Mouse (Mus musculus): ENCODE data around the gene Bace2. TPM values are rescaled to one million over a fixed set of nuclear protein-coding genes. Genes with fewer than 3 reads are reported as not detected.
A peak's percentile ranks its signal among the peaks of the same experiment; 100 is the strongest.

Gene Bace2
- polyA plus RNA-seq, 1 experiment = 0.66 TPM

GRCm38 (mm10) chr16:97321576-97321975, 35.0 kb upstream of the Bace2 start:
- Histone ChIP-seq H3K79me2 (ENCODE audit: control insufficient read depth, insufficient read depth) (no peaks in the 10 kb centered on the region), H3ac (ENCODE audit: control insufficient read depth, insufficient read length, low read depth) (no peak overlapping the region), H3K79me3 (ENCODE audit: low read depth) (no peaks in the 10 kb centered on the region), H3K27me3 (ENCODE audit: control insufficient read depth, insufficient read depth, insufficient read length) (no peaks in the 10 kb centered on the region), H3K4me3 (ENCODE audit: insufficient read depth, poor library complexity, severe bottlenecking) (no peak overlapping the region), H3K36me3 (ENCODE audit: control insufficient read depth, insufficient read depth) (no peaks in the 10 kb centered on the region)
- TF ChIP-seq CEBPB (IDR thresholded peaks at IDR 0.05; ENCODE audit: low read depth) = no peak
- TF ChIP-seq CTCF (IDR thresholded peaks at IDR 0.05; ENCODE audit: control insufficient read depth, insufficient read depth, insufficient read length) = no peak
- no peak for TF ChIP-seq USF1 (IDR thresholded peaks at IDR 0.05; ENCODE audit: low read depth)
- TF ChIP-seq MYOD1 (IDR thresholded peaks at IDR 0.05; ENCODE audit: control insufficient read depth, insufficient read length, low read depth) = no peak
- TF ChIP-seq MAX (IDR thresholded peaks at IDR 0.05) = no peak
- no peak for TF ChIP-seq MYOG (IDR thresholded peaks at IDR 0.05; ENCODE audit: control insufficient read depth, extremely low read depth, insufficient read length)
- TF ChIP-seq FOSL1 (IDR thresholded peaks at IDR 0.05; ENCODE audit: insufficient read depth, low read length, poor library complexity, severe bottlenecking) = no peak

GRCm38 (mm10) chr16:97322604-97323003, 33.9 kb upstream of the Bace2 start:
- H3K79me3 ChIP-seq (ENCODE audit: low read depth) = no peaks in the 10 kb centered on the region
- no peak overlapping the region for H3ac ChIP-seq (ENCODE audit: control insufficient read depth, insufficient read length, low read depth)
- no peak for TF ChIP-seq FOSL1 (IDR thresholded peaks at IDR 0.05; ENCODE audit: insufficient read depth, low read length, poor library complexity, severe bottlenecking)
- TF ChIP-seq USF1 (IDR thresholded peaks at IDR 0.05; ENCODE audit: low read depth) = no peak
- TF ChIP-seq CEBPB (IDR thresholded peaks at IDR 0.05; ENCODE audit: low read depth) = no peak
- no peak for TF ChIP-seq MAX (IDR thresholded peaks at IDR 0.05)
- no peaks in the 10 kb centered on the region for H3K36me3 ChIP-seq (ENCODE audit: control insufficient read depth, insufficient read depth)
- no peaks in the 10 kb centered on the region for H3K79me2 ChIP-seq (ENCODE audit: control insufficient read depth, insufficient read depth)
- H3K4me3 ChIP-seq (ENCODE audit: insufficient read depth, poor library complexity, severe bottlenecking) = no peak overlapping the region
- no peaks in the 10 kb centered on the region for H3K27me3 ChIP-seq (ENCODE audit: control insufficient read depth, insufficient read depth, insufficient read length)

- no peak overlapping the region for H3ac ChIP-seq (ENCODE audit: control insufficient read depth, insufficient read length, low read depth)
- H3K79me3 ChIP-seq (ENCODE audit: low read depth) = no peaks in the 10 kb centered on the region
- no peak overlapping the region for H3K4me3 ChIP-seq (ENCODE audit: insufficient read depth, poor library complexity, severe bottlenecking)
- no peaks in the 10 kb centered on the region for H3K36me3 ChIP-seq (ENCODE audit: control insufficient read depth, insufficient read depth)
- TF ChIP-seq USF1 (IDR thresholded peaks at IDR 0.05; ENCODE audit: low read depth) (no peak), MYOD1 (IDR thresholded peaks at IDR 0.05; ENCODE audit: control insufficient read depth, insufficient read length, low read depth) (no peak), MAX (IDR thresholded peaks at IDR 0.05) (no peak), FOSL1 (IDR thresholded peaks at IDR 0.05; ENCODE audit: insufficient read depth, low read length, poor library complexity, severe bottlenecking) (no peak), CEBPB (IDR thresholded peaks at IDR 0.05; ENCODE audit: low read depth) (no peak), CTCF (IDR thresholded peaks at IDR 0.05; ENCODE audit: control insufficient read depth, insufficient read depth, insufficient read length) (peak; percentile 36)
- no peaks in the 10 kb centered on the region for H3K27me3 ChIP-seq (ENCODE audit: control insufficient read depth, insufficient read depth, insufficient read length)
- H3K79me2 ChIP-seq (ENCODE audit: control insufficient read depth, insufficient read depth) = no peaks in the 10 kb centered on the region
These were observed 30.6 kb upstream of the Bace2 start for GRCm38 (mm10) chr16:97325975-97326374.

- no peak for TF ChIP-seq FOSL1 (IDR thresholded peaks at IDR 0.05; ENCODE audit: insufficient read depth, low read length, poor library complexity, severe bottlenecking)
- H3K27me3 ChIP-seq (ENCODE audit: control insufficient read depth, insufficient read depth, insufficient read length) = peaks cover 10% of the 10 kb centered on the region
- H3ac ChIP-seq (ENCODE audit: control insufficient read depth, insufficient read length, low read depth) = no peak overlapping the region
- H3K4me3 ChIP-seq (ENCODE audit: insufficient read depth, poor library complexity, severe bottlenecking) = no peak overlapping the region
- no peaks in the 10 kb centered on the region for H3K36me3 ChIP-seq (ENCODE audit: control insufficient read depth, insufficient read depth)
- H3K79me3 ChIP-seq (ENCODE audit: low read depth) = no peaks in the 10 kb centered on the region
- no peaks in the 10 kb centered on the region for H3K79me2 ChIP-seq (ENCODE audit: control insufficient read depth, insufficient read depth)
These were observed 27.9 kb upstream of the Bace2 start for GRCm38 (mm10) chr16:97328602-97329001.

- Histone ChIP-seq H3K79me2 (ENCODE audit: control insufficient read depth, insufficient read depth) (no peaks in the 10 kb centered on the region), H3ac (ENCODE audit: control insufficient read depth, insufficient read length, low read depth) (no peak overlapping the region), H3K4me3 (ENCODE audit: insufficient read depth, poor library complexity, severe bottlenecking) (no peak overlapping the region), H3K36me3 (ENCODE audit: control insufficient read depth, insufficient read depth) (no peaks in the 10 kb centered on the region), H3K79me3 (ENCODE audit: low read depth) (no peaks in the 10 kb centered on the region), H3K27me3 (ENCODE audit: control insufficient read depth, insufficient read depth, insufficient read length) (no peaks in the 10 kb centered on the region)
- TF ChIP-seq MYOD1 (IDR thresholded peaks at IDR 0.05; ENCODE audit: control insufficient read depth, insufficient read length, low read depth) = no peak
- TF ChIP-seq FOSL1 (IDR thresholded peaks at IDR 0.05; ENCODE audit: insufficient read depth, low read length, poor library complexity, severe bottlenecking) = no peak
- TF ChIP-seq MAX (IDR thresholded peaks at IDR 0.05) = no peak
- TF ChIP-seq USF1 (IDR thresholded peaks at IDR 0.05; ENCODE audit: low read depth) = no peak
- TF ChIP-seq CTCF (IDR thresholded peaks at IDR 0.05; ENCODE audit: control insufficient read depth, insufficient read depth, insufficient read length) = no peak
These were observed 3.5 kb upstream of the Bace2 start for GRCm38 (mm10) chr16:97353013-97353412.

- Histone ChIP-seq H3K79me2 (ENCODE audit: control insufficient read depth, insufficient read depth) (no peaks in the 10 kb centered on the region), H3K79me3 (ENCODE audit: low read depth) (no peaks in the 10 kb centered on the region), H3K36me3 (ENCODE audit: control insufficient read depth, insufficient read depth) (no peaks in the 10 kb centered on the region), H3K4me3 (ENCODE audit: insufficient read depth, poor library complexity, severe bottlenecking) (no peak overlapping the region), H3ac (ENCODE audit: control insufficient read depth, insufficient read length, low read depth) (no peak overlapping the region), H3K27me3 (ENCODE audit: control insufficient read depth, insufficient read depth, insufficient read length) (no peaks in the 10 kb centered on the region)
- no peak for TF ChIP-seq MAX (IDR thresholded peaks at IDR 0.05)
- no peak for TF ChIP-seq USF1 (IDR thresholded peaks at IDR 0.05; ENCODE audit: low read depth)
- TF ChIP-seq MYOD1 (IDR thresholded peaks at IDR 0.05; ENCODE audit: control insufficient read depth, insufficient read length, low read depth) = no peak
- no peak for TF ChIP-seq CTCF (IDR thresholded peaks at IDR 0.05; ENCODE audit: control insufficient read depth, insufficient read depth, insufficient read length)
- no peak for TF ChIP-seq FOSL1 (IDR thresholded peaks at IDR 0.05; ENCODE audit: insufficient read depth, low read length, poor library complexity, severe bottlenecking)
- TF ChIP-seq MYOG (IDR thresholded peaks at IDR 0.05; ENCODE audit: control insufficient read depth, extremely low read depth, insufficient read length) = no peak
- no peak for TF ChIP-seq CEBPB (IDR thresholded peaks at IDR 0.05; ENCODE audit: low read depth)
These were observed 1.9 kb upstream of the Bace2 start for GRCm38 (mm10) chr16:97354632-97355031.

All from C2C12 (cell line).